Mouse (Mus musculus): ENCODE measurements around the gene Igfbp4. TPM values are rescaled to one million over a fixed set of nuclear protein-coding genes. Genes with fewer than 3 reads are reported as not detected.

Gene Igfbp4
- polyA plus RNA-seq, 1 experiment: 274 TPM

GRCm38 (mm10) chr11:99088486-99088885 is 47.4 kb downstream of the Igfbp4 start:
- WGBS: 48% methylated on average over 2 of the region's 2 CpGs
- TF ChIP-seq CTCF (IDR thresholded peaks at IDR 0.05; ENCODE audit: extremely low read depth, insufficient read depth, insufficient read length, insufficient replicate concordance): no peak
- TF ChIP-seq POLR2A (IDR thresholded peaks at IDR 0.05; ENCODE audit: low read depth, low read length): no peak
- Histone ChIP-seq H3K4me1 (ENCODE audit: control insufficient read depth, insufficient read depth, insufficient read length) (peaks cover 1% of the 10 kb centered on the region; the same call in 1 of the 2 replicates), H3K27me3 (ENCODE audit: control insufficient read depth, insufficient read depth, low read length) (no peaks in the 10 kb centered on the region), H3K36me3 (ENCODE audit: control insufficient read depth, insufficient read depth, low read length) (no peaks in the 10 kb centered on the region), H3K27ac (ENCODE audit: insufficient read depth, low read length) (no peak overlapping the region), H3K4me3 (ENCODE audit: extremely low read depth, insufficient read depth, insufficient read length) (no peak overlapping the region)
- DNase-seq (ENCODE audit: low read depth in 1 of 2, low spot score in 2 of 2): no peak

- no peaks in the 10 kb centered on the region for H3K36me3 ChIP-seq (ENCODE audit: control insufficient read depth, insufficient read depth, low read length)
- no peaks in the 10 kb centered on the region for H3K27me3 ChIP-seq (ENCODE audit: control insufficient read depth, insufficient read depth, low read length)
- no peak within 1 kb of the TSS; the same call in 1 of the 2 replicates for H3K4me3 ChIP-seq (ENCODE audit: extremely low read depth, insufficient read depth, insufficient read length)
- TF ChIP-seq CTCF (IDR thresholded peaks at IDR 0.05; ENCODE audit: extremely low read depth, insufficient read depth, insufficient read length, insufficient replicate concordance) (no peak), POLR2A (IDR thresholded peaks at IDR 0.05; ENCODE audit: low read depth, low read length) (no peak)
- WGBS: 88% methylated on average over 14 of the region's 14 CpGs
- no peak within 1 kb of the TSS for H3K27ac ChIP-seq (ENCODE audit: insufficient read depth, low read length)
- DNase-seq (ENCODE audit: low read depth in 1 of 2, low spot score in 2 of 2): no peak
- peaks cover 2% of the 10 kb centered on the region; the same call in 1 of the 2 replicates for H3K4me1 ChIP-seq (ENCODE audit: control insufficient read depth, insufficient read depth, insufficient read length)
These were observed 48.1 kb downstream of the Igfbp4 start, which contains the start of gene Tns4 for GRCm38 (mm10) chr11:99089077-99089601. Tns4 (minus strand) TSS chr11:99089306.

- 64% methylated on average over 8 of the region's 8 CpGs for WGBS
- no peaks in the 10 kb centered on the region for H3K27me3 ChIP-seq (ENCODE audit: control insufficient read depth, insufficient read depth, low read length)
- DNase-seq (ENCODE audit: low read depth in 1 of 2, low spot score in 2 of 2): peak in 1 of 2 experiments; percentile 28
These were observed 49.3 kb downstream of the Igfbp4 start for GRCm38 (mm10) chr11:99090391-99090790.

GRCm38 (mm10) chr11:99091666-99092065 is 50.6 kb downstream of the Igfbp4 start:
- H3K4me3 ChIP-seq (ENCODE audit: extremely low read depth, insufficient read depth, insufficient read length): no peak overlapping the region
- no peak for TF ChIP-seq POLR2A (IDR thresholded peaks at IDR 0.05; ENCODE audit: low read depth, low read length)
- TF ChIP-seq CTCF (IDR thresholded peaks at IDR 0.05; ENCODE audit: extremely low read depth, insufficient read depth, insufficient read length, insufficient replicate concordance): no peak
- no peaks in the 10 kb centered on the region for H3K36me3 ChIP-seq (ENCODE audit: control insufficient read depth, insufficient read depth, low read length)
- H3K27ac ChIP-seq (ENCODE audit: insufficient read depth, low read length): no peak overlapping the region
- no peak for DNase-seq (ENCODE audit: low read depth in 1 of 2, low spot score in 2 of 2)
- H3K27me3 ChIP-seq (ENCODE audit: control insufficient read depth, insufficient read depth, low read length): no peaks in the 10 kb centered on the region
- 71% methylated on average over 2 of the region's 2 CpGs for WGBS
- peaks cover 2% of the 10 kb centered on the region; the same call in 1 of the 2 replicates for H3K4me1 ChIP-seq (ENCODE audit: control insufficient read depth, insufficient read depth, insufficient read length)

More at GRCm38 (mm10) chr11:99090391-99090790, 49.3 kb downstream of the Igfbp4 start:
- Histone ChIP-seq H3K4me1 (ENCODE audit: control insufficient read depth, insufficient read depth, insufficient read length) (peaks cover 2% of the 10 kb centered on the region; the same call in 1 of the 2 replicates), H3K27ac (ENCODE audit: insufficient read depth, low read length) (no peak overlapping the region), H3K36me3 (ENCODE audit: control insufficient read depth, insufficient read depth, low read length) (no peaks in the 10 kb centered on the region), H3K4me3 (ENCODE audit: extremely low read depth, insufficient read depth, insufficient read length) (no peak overlapping the region)
- TF ChIP-seq POLR2A (IDR thresholded peaks at IDR 0.05; ENCODE audit: low read depth, low read length) (no peak), CTCF (IDR thresholded peaks at IDR 0.05; ENCODE audit: extremely low read depth, insufficient read depth, insufficient read length, insufficient replicate concordance) (no peak)

GRCm38 (mm10) chr11:99093740-99094139 is 52.7 kb downstream of the Igfbp4 start:
- no peaks in the 10 kb centered on the region for H3K36me3 ChIP-seq (ENCODE audit: control insufficient read depth, insufficient read depth, low read length)
- 43% methylated on average over 7 of the region's 7 CpGs for WGBS
- peaks cover 2% of the 10 kb centered on the region; the same call in 1 of the 2 replicates for H3K4me1 ChIP-seq (ENCODE audit: control insufficient read depth, insufficient read depth, insufficient read length)
- DNase-seq (ENCODE audit: low read depth in 1 of 2, low spot score in 2 of 2): no peak
- H3K4me3 ChIP-seq (ENCODE audit: extremely low read depth, insufficient read depth, insufficient read length): no peak overlapping the region
- TF ChIP-seq POLR2A (IDR thresholded peaks at IDR 0.05; ENCODE audit: low read depth, low read length) (no peak), CTCF (IDR thresholded peaks at IDR 0.05; ENCODE audit: extremely low read depth, insufficient read depth, insufficient read length, insufficient replicate concordance) (no peak)
- no peak overlapping the region for H3K27ac ChIP-seq (ENCODE audit: insufficient read depth, low read length)
- H3K27me3 ChIP-seq (ENCODE audit: control insufficient read depth, insufficient read depth, low read length): no peaks in the 10 kb centered on the region

- 84% methylated on average over 2 of the region's 2 CpGs for WGBS
- Histone ChIP-seq H3K36me3 (ENCODE audit: control insufficient read depth, insufficient read depth, low read length) (no peaks in the 10 kb centered on the region), H3K27ac (ENCODE audit: insufficient read depth, low read length) (no peak overlapping the region), H3K4me1 (ENCODE audit: control insufficient read depth, insufficient read depth, insufficient read length) (peaks cover 2% of the 10 kb centered on the region; the same call in 1 of the 2 replicates), H3K27me3 (ENCODE audit: control insufficient read depth, insufficient read depth, low read length) (no peaks in the 10 kb centered on the region), H3K4me3 (ENCODE audit: extremely low read depth, insufficient read depth, insufficient read length) (no peak overlapping the region)
- no peak for DNase-seq (ENCODE audit: low read depth in 1 of 2, low spot score in 2 of 2)
- TF ChIP-seq CTCF (IDR thresholded peaks at IDR 0.05; ENCODE audit: extremely low read depth, insufficient read depth, insufficient read length, insufficient replicate concordance): no peak
- no peak for TF ChIP-seq POLR2A (IDR thresholded peaks at IDR 0.05; ENCODE audit: low read depth, low read length)
These were observed 54.0 kb downstream of the Igfbp4 start for GRCm38 (mm10) chr11:99094911-99095676.
